Mouse (Mus musculus) neural tube, embryonic 13.5 days (tissue): ENCODE data around the gene Pnpla5. TPM values are rescaled to one million over a fixed set of nuclear protein-coding genes. Genes with fewer than 3 reads are reported as not detected.

Experiments
- microRNA-seq: library from miRNA; unstranded; fragments of <30 nt; microRNA quantifications from one replicate; pipeline ENCODE4, GENCODE M21; 2016
- polyA plus RNA-seq: library from polyadenylated mRNA; unstranded; fragments of >200 nt; fragmentation: Nextera tagmentation; extraction: Ambion mirVana; gene quantifications from 2 replicates; pipeline ENCODE4 v1.2.1, GENCODE M21; 2015

Gene Pnpla5
- polyA plus RNA-seq, 1 experiment from 2014 or later, result not detected

Small RNAs within 50 kb of the gene (microRNA-seq; reads per million reads assigned to microRNA genes)
- not detected for gene Mir6392

Other genes starting within 250 kb of the Pnpla5 start
- 0.36 and 1.2 TPM in 2 replicates for gene Efcab6, start 57.8 kb downstream of the Pnpla5 start, polyA plus RNA-seq
- 87.0 and 97.2 TPM in 2 replicates for gene Sult4a1, start 17.4 kb downstream of the Pnpla5 start, polyA plus RNA-seq
- 4.7 and 6.5 TPM in 2 replicates for gene Pnpla3, start 44.7 kb upstream of the Pnpla5 start, polyA plus RNA-seq
- 79.4 and 83.5 TPM in 2 replicates for gene Samm50, start 69.1 kb upstream of the Pnpla5 start, polyA plus RNA-seq
- 8.5 and 9.0 TPM in 2 replicates for gene Parvb, start 108.9 kb upstream of the Pnpla5 start, polyA plus RNA-seq
- 0.95 and 0.98 TPM in 2 replicates for gene Parvg, start 200.9 kb upstream of the Pnpla5 start, polyA plus RNA-seq